ENCODE assay signal across 10 mouse cellular contexts in the genomic region with DNA sequence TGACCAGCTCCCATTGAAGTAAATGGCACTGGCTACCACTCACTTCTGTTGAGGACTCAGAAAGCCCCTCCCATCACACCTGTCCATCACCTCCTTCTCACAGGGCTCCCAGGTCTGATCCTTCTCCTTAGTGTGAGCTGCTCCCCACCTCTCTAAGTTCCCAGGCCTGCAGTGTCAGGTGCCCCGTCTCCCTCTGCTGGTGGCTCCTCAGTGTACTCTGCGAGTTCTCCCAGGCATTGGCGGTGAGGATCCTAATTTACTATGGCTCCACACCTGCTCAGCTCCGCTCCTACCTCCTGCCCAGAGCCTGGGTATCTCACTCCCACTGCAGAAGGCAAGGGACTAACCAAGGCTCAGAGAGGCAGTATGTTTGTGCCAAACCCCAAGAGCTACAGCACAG. TPM values are rescaled to one million over a fixed set of nuclear protein-coding genes. Genes with fewer than 3 reads are reported as not detected.
A peak's percentile ranks its signal among the peaks of the same experiment; 100 is the strongest.
DNase-seq lines count a peak whose midpoint lies in the region; ATAC-seq and TF ChIP-seq lines count a peak whose summit lies in the region.
"Had no signal": no experiment of that assay in that cellular context is flagged by ENCODE, and none has a peak within 500 bp of the region (broad histone marks: within the 10 kb centered on the region; RNA-seq: fewer than 3 reads in every experiment).

No protein-coding gene starts in this region.

- TF ChIP-seq CTCF in left cerebral cortex, adult 2 months (IDR thresholded peaks at IDR 0.05): peak; percentile 49

- no peaks in the 10 kb centered on the region for H3K9me3 ChIP-seq in neural tube, embryonic 13.5 days
- H3K9me3 ChIP-seq: embryonic facial prominence, embryonic 13.5 days; heart, embryonic 15.5 days had no signal

- 0 out of 2 replicates have a peak, but pooled peaks have one; percentile 35 for ATAC-seq in granulocyte monocyte progenitor cell, adult 5-6 weeks (replicated peaks; ENCODE audit: poor library complexity, severe bottlenecking)
- no peak for ATAC-seq in neural tube, embryonic 13.5 days (ENCODE audit: low read depth)

- DNase-seq in left cerebral cortex, adult 2 months (ENCODE audit: extremely low spot score in 1 of 2, low spot score in 2 of 2): peak in 1 of 2 experiments; percentile 37
- DNase-seq in left cerebral cortex, postnatal 36 days (ENCODE audit: low spot score in 2 of 2): no peak
- DNase-seq in ZHBTc4 (ENCODE audit: low read depth, low spot score): peak; percentile 59
- DNase-seq in adrenal gland, postnatal 10 days: no peak
- no peak for DNase-seq in heart, postnatal 36 days

- H3K9ac ChIP-seq in neural tube, embryonic 13.5 days: peak overlapping the region; percentile 58; the same call in 1 of the 2 replicates
- H3K9ac ChIP-seq: heart, embryonic 15.5 days had no signal

- 6% methylated on average over 4 of the region's 4 CpGs for WGBS in neural tube, embryonic 13.5 days

- no peak overlapping the region for H3K4me2 ChIP-seq in neural tube, embryonic 13.5 days
- H3K4me2 ChIP-seq: embryonic facial prominence, embryonic 13.5 days; heart, embryonic 15.5 days had no signal

- H3K36me3 ChIP-seq in neural tube, embryonic 13.5 days: no peaks in the 10 kb centered on the region
- H3K36me3 ChIP-seq: embryonic facial prominence, embryonic 13.5 days; heart, embryonic 15.5 days had no signal

- H3K27me3 ChIP-seq in neural tube, embryonic 13.5 days: peaks cover 97% of the 10 kb centered on the region

- no peak overlapping the region for H3K27ac ChIP-seq in left cerebral cortex, adult 2 months
- peak overlapping the region; percentile 85 for H3K27ac ChIP-seq in neural tube, embryonic 13.5 days (replicated peaks)
- H3K27ac ChIP-seq: embryonic facial prominence, embryonic 13.5 days; heart, embryonic 15.5 days had no signal

- intact Hi-C loops in left cerebral cortex, adult 2 months (cut with DNase I): no loop called here
- intact Hi-C loops in left cerebral cortex, postnatal 36 days (cut with DNase I): no loop called here
- intact Hi-C loops in heart, postnatal 36 days (cut with DNase I): no loop called here

- no peak overlapping the region for H3K4me3 ChIP-seq in left cerebral cortex, adult 2 months
- H3K4me3 ChIP-seq in neural tube, embryonic 13.5 days: no peak overlapping the region
- H3K4me3 ChIP-seq: embryonic facial prominence, embryonic 13.5 days; heart, embryonic 15.5 days had no signal

- H3K4me1 ChIP-seq in neural tube, embryonic 13.5 days (replicated peaks): peaks cover 80% of the 10 kb centered on the region

RNA-seq across cellular contexts. Expression of gene Lmx1b, which starts 57.0 kb away (rescaled TPM):
- under 1 TPM in 1 of 2 experiments, not detected in 1; 0.07 TPM for total RNA-seq in left cerebral cortex, adult 2 months (2021)
- under 1 TPM; 0.25 to 0.34 TPM for total RNA-seq in left cerebral cortex, postnatal 36 days (2021)
- not detected in 2 replicates for total RNA-seq in granulocyte monocyte progenitor cell, adult 5-6 weeks (2014; fragmentation: Nextera tagmentation)
- total RNA-seq in granulocyte monocyte progenitor cell, adult 5-6 weeks (2017): not detected in 2 replicates
- 9.1 and 11.1 TPM in 2 replicates for polyA plus RNA-seq in neural tube, embryonic 13.5 days (2015; fragmentation: Nextera tagmentation; extraction: Ambion mirVana)
- under 1 TPM in 1 of 2 experiments, not detected in 1; 0.09 TPM for total RNA-seq in adrenal gland, postnatal 10 days (2021)
- total RNA-seq in heart, postnatal 36 days (2021): under 1 TPM; 0.05 to 0.08 TPM
- polyA plus RNA-seq: heart, embryonic 15.5 days; spleen, adult 2 months had no signal
